Mouse (Mus musculus) heart, postnatal 4 days (tissue): ENCODE results near the gene Rapgef1. TPM values are rescaled to one million over a fixed set of nuclear protein-coding genes. Genes with fewer than 3 reads are reported as not detected.
"Not testable (repeated sequence)": the region's sequence is repeated elsewhere in the genome, so short reads cannot be mapped to it uniquely, and the experiment has no call there.

Experiments
- DNase-seq: peaks from one replicate; pipeline ENCODE4 v3.0.0; 2021
- total RNA-seq, 2 experiments: library from RNA; stranded (reverse); gene quantifications; 2 replicates each; pipeline ENCODE4 v1.2.3; 2021

Gene Rapgef1
- total RNA-seq, 2 experiments from 2014 or later = 96.3 to 98.4 TPM

DNA sequence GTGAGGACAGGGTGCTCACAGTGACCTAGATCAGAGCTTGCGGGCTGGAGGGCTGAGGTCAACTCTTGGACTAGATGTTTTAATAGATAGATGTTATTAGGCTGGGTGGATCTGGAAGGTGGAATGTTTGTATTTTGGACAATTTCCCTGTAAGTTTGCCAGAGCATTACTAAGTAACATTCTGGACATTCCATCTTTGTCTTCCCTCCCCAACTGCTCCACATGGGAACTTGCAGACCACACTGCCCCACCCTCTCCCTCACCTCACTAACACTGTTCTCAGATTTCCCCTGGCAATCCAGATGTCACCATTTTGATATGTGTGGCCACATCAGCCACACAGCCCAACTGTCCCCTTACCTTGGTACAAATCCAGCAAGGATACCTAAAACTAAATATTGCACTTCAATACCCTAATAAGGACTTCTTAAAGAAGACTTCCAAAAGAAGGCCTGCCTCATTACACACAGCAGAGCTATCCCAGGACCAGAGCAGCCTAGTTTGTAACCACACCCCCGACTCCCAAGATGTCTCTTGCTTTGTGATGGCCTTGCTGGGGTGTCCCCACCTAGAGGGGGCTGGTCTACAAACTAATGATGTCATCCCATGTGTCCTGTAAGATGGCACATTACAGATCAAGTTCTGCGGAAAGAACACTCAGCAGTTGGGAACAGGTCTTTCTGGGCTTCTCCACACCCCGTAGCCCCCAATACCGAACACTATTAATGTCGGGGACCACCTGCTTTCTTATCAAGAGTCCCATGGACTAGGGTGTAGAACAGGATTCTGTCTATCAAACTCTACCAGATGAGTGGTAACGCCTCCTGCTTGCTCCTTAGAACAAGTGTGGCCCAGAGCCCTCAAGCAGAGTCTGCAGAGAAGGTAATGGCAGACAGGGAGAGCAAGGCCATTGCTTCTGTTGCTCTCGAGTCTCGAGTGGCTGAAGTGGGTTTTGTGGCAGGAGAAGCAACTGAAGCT is 83.9 kb downstream of the Rapgef1 start:
- no peak for DNase-seq

DNA sequence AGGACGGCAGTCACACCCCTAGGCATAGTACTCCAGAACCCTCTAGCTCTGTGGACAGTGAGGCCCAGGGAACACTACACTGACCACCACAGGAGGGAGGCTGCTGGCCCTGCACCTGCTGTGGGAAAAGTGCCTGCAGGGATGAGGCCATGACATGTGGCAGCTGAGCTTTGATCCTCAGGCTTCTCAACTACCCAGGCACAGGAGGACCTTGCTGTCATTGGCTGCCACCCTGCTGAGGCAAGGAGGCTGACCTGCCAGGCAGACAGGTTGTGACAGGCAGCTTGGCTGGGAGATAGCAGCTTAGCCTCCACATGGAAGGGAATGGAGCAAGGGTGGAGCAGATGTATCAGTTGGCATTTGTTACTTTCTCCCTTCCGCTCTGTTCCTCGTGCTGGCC is 86.0 kb downstream of the Rapgef1 start:
- no peak for DNase-seq

DNA sequence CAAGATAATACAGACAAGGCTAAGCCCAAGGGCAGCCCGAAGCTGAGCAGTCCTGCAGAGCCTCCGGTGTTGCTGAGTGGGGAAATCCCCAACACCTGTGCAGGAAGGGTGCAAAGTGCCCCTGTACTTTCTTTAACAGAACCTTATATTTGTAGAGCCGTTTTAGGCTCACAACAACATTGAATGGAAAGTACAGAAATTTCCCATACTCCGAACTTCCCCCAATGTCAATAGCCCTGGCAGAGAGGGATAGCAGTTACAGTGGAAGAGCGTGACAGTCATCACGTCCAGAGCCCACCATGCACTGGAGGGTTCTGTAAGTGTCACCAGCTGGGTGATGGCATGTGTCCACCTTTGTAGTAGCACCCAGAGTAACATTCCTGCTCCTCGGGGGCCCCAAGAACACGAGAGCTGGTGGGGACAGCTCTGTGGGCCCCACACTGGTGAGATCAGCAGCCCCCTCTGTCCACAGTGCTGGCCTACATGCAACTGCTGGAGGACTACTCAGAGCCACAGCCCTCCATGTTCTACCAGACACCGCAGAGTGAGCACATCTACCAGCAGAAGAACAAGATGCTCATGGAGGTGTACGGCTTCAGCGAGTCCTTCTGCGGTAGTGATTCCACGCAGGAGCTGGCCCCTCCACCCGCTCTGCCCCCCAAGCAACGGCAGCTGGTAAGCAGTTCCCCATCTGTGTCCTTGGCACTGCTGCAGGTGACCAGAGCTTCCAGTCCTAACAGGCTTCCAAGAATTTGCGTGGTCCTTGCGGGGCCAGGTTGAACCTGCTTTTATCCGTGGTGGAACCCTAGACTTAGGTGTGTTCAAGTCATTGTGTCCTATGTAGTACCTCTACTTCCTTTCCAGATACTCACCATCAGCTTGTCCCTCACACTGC is 87.5 kb downstream of the Rapgef1 start:
- no peak for DNase-seq

DNA sequence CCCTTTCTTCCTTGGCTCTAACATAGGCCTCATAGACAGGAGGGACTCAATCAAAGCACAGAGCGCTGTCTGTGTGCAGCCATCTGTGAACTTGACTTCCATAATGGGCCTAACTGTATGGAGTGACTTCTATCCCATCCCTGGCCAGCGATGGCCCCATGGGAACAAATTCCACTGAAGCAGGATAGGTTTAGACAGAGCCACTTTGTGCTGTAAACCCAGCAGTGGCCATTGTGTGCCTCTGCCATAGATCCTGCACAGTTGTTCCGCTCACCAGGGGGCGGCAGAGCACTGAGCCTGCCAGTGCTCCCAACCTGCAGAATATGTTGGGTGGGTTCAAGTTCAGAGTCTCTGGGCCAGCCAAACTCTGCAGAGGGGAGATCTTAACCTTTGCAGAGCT is 88.2 kb downstream of the Rapgef1 start:
- DNase-seq = peak; percentile 33

DNA sequence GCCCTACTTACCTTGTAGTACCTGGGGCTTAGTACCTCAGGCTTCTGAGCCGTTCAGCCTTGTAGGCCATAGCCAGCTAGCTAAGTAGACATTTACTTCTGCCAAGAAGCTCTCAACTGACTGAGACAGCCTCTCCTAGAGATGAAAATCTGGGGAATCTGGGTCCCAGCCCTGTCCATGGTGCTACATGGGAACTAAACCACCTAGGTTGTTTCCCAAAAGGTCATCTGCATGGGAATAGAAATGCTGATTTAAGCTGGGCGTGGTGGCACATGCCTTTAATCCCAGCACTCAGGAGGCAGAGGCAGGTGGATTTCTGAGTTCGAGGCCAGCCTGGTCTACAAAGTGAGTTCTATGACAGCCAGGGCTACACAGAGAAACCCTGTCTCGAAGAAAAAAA is 88.7 kb downstream of the Rapgef1 start:
- not testable (repeated sequence) for DNase-seq

DNA sequence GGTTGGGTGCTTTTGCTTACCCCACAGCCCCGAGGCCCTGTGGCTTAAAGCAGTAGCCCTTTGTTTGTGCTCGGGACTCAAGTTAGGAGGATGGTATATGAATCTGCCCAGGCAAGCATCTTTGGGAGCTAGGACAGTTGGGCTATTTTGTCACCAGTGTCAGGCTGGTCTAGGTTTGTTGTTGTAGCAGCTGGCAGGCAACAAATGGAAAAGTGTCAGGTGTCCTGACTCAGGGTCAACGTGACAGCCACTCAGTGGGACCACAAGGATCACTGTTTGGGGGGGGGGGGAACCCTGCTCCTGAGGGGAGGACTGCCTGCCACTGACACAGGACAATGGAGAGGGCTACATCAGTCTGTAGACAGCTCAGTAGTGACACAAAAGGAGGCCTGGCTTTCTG is 91.5 kb downstream of the Rapgef1 start:
- no peak for DNase-seq

DNA sequence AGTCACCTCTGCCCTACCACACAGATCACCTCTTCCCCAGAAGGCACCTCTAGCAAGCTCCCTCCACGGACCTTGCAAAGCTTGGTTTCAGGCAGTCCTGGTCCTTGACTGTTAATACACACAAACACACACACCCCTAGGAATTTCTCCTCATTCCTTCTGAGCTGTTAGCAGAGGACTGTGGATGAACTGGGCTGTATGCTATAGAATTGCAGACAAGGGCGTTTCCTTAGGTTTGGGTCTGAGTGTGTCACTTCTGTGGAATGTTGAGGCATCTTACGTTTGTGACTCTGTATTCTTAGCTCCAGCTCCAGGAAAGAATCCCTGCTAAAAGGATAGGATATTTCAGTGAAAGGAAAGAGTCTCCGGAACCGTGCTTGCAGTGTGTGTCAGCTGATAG is 92.4 kb downstream of the Rapgef1 start:
- no peak for DNase-seq

DNA sequence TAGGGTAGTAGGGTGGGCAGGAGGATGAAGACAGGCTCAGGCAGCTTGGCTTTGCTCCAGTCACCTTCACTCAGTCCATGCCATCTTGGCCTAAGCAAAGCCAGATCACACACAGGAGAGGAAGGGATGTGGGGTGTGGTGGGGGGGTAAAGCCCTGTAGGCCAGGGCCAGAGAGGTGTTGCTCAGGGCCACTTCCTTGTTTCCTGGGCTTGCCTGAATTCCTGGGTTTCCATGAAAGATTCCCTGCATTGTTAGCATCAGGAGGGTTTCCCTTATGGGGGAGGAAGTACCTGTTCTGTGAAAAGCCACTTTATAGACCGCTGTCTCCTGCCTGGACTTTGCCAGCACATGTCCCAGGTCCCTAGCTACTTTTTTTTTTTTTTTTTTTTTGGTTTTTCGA is 94.0 kb downstream of the Rapgef1 start:
- no peak for DNase-seq

DNA sequence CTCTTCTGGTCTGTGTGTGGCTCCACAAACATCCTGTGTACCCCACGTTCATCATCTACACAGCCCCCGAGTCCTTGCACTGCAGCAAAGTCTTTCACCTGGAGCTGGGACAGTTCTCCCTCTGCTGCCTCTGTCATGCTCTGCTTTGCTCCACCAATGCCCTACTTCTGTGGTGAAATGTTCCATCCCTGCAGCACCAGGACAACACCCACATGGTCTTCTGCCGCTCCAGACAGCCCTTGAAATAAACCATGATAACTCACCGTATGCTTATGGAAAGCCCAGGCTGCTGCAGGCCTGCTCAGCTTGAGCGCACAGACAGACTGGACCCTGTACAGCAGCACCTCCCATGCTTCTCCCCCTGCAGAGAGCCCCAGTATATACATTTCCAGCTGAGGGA is 94.6 kb downstream of the Rapgef1 start:
- DNase-seq = no peak

DNA sequence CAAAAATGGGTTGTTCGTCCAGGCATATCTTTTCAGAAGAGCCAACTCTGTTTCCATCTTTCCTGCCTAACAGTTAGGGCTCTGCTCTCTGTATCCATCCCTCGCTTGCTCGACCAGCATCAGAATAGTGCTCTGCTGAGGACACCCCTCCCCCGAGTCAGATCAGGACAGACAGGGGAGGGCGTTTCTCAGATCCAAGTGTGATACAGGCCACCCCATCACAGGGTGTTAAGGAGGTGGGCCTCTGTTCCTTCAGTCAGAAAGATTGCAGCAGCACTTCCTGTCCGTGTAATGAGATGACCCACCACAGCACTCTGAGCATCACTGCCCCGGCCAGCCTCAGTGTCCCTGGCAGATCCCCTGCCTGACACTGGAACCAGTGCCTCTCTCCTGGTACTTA is 96.6 kb downstream of the Rapgef1 start:
- DNase-seq = no peak

DNA sequence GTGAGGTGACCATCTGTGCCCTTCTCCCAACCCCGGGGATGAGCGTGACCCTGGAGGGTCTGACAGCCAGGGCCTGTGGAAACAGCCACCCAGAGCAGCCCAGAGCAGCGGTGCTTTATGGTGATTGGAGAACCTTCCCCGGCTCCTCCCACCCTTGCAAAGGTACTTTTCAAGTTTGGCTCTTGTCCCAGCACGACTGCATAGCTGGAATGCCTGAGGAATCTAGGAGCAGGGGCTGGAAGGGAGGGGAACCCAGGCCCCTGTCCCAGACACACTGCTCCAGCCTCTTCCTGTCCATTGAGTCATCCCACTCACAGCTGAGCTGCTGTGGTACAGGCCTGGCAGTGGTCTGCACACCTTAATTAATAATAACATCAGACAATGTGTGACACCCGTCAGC is 97.2 kb downstream of the Rapgef1 start:
- DNase-seq = peak; percentile 76

DNA sequence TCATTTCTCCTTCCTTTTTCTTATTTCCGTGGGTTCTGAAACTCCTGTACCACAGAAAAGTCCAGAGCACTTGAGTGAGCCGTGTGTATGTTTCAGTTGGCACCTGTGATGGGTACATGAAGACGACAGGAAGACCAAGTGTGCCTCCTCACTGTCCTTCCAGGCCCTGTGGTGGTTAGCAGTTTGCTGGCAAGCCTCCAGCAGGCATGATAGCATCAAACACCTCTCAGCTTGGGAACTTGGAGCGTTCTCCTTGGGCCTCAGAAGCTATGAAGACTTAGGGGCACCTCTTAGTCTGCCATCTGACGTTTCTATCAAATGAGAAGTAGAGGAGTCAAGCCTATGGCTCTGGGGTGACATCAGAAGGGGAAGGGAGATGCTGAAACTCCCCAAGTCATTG is 99.1 kb downstream of the Rapgef1 start:
- DNase-seq = no peak

DNA sequence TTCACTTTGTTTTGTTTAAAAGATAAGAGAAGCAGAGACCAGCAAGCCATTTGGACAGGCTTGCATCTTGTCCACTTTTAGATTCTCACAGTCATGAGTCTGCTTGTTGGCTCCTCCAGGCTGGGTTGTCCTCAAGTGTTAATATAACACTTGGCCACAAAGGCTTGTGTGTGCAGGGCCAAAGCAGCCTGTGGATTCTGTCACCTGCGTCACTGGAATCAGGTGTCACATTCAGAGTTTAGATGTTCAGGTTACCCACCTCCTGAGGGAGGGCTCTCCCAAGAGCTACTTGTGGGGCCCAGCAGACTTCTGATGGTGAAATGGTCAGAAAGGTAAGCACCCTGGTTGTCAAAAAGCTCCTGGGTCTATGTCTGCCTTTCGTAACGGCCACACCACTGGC is 103.6 kb downstream of the Rapgef1 start:
- DNase-seq = no peak

DNA sequence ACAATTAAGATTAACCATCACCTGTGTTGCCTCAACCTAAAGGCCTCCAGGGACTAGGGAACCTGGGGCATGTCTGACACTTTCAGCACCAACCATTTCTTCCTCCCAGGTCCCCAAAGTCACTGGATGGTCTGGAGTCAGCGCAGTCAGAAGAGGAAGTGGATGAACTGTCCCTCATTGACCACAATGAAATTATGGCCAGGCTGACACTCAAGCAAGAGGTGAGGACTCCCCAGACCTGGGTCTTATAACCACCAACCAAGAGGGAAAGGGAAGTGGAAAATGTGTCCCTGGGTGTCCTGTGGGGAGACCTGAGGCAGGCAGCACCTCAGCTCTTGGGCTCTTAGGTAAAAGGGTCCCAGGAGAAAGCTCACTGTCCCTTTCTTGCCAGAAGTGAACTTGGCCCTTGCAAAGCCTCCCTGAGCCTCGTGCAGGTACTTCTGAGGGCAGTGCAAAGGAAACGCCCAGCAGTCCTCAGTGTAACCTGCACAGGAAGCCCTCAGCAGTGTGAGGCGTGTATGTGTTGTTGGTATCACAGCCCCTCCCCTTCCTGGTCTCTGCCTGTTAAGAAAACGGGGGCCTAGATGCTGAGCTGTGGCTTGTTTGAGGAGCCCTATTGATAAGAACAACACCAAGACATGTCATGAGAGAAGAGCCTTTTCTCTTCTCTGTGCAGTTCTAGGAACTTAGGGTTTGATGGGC is 105.3 kb downstream of the Rapgef1 start:
- no peak for DNase-seq

DNA sequence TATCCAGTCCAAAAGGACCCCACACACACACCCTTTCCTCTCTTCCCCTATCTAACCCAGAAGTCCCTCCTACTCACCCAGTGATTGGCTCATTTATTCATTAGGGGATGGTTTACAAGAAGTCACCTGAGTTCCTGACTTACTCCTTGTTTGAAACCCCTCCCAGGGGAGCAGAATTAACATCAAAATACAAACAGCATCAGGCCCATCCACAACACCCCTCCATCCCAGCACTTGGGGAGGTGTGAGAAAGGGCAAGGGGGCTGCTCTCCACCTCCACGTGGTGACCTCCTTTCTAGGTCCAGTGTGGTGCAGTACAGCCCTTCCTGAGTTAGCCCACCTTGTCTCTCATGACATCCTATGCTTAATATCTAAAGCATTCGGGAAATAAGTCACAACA is 110.0 kb downstream of the Rapgef1 start:
- no peak for DNase-seq

DNA sequence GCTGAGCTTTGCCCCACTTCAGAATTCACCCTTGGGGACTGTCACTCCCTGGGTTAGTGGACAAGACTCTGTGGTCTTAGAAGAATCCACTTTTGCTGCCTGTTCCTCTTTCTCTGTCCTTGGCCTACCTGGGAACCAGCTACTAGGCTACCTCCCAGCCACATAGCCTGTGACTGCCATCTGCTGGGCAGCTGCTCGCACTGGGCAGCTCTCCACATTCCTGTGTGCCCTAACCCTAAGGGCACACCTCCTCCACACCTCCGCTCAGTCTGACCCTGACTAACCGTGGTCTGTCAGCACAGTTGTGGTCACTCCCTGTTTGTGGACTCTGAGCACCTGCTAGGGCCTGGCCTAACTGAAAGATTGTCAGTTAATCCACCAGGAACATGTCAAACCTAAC is 112.0 kb downstream of the Rapgef1 start:
- DNase-seq = peak; percentile 57

DNA sequence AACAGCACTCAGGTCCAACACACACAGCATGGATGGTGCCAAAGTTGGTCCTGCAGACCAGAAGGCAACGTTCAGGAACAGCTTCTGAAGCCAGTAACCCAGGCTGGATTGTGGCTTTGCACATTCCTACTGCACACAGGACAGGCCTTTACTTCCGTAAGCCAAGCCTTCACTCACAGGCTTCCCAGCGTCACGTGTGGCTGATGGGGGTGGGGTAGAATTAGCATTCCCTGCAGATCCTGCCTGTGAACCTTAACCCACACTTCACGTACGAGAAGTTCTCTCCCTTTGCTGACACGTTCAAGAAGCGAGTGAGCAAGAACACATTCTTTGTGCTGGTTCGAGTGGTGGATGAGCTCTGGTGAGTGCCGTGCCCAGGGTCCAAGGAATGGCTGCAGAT is 113.0 kb downstream of the Rapgef1 start:
- DNase-seq = no peak

DNA sequence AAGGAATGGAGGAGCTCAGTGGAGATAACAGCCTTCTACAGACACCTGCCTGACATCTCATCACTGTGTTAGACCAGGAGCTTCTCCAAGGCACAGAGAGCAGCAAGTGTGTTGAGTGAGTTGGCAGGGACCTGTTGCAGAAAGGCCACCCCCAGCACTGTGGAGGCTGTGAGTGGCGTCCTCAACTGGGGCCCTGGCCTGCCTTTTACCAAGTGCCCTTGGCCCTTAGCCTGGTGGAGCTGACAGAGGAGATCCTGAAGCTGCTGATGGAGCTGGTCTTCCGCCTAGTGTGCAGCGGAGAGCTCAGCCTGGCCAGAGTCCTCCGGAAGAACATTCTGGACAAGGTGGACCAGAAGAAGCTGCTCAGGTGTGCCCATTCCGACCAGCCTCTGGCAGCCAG is 113.8 kb downstream of the Rapgef1 start:
- DNase-seq = no peak

DNA sequence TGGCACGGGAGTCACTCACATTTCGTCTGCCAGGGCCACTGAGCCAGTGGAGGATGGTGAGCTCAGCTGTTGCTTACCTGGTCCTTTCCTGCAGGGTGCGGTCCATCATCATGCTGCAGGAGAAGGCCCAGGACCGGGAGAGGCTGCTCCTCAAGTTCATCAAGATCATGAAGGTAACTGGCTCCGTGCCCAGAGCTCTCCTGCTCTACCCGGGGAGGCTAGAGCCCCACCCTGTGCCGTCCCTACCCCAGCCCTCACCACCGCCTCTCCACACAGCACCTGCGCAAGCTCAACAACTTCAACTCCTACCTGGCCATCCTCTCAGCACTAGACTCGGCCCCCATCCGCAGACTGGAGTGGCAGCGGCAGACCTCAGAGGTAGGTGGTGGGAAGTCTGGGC is 116.2 kb downstream of the Rapgef1 start:
- no peak for DNase-seq

DNA sequence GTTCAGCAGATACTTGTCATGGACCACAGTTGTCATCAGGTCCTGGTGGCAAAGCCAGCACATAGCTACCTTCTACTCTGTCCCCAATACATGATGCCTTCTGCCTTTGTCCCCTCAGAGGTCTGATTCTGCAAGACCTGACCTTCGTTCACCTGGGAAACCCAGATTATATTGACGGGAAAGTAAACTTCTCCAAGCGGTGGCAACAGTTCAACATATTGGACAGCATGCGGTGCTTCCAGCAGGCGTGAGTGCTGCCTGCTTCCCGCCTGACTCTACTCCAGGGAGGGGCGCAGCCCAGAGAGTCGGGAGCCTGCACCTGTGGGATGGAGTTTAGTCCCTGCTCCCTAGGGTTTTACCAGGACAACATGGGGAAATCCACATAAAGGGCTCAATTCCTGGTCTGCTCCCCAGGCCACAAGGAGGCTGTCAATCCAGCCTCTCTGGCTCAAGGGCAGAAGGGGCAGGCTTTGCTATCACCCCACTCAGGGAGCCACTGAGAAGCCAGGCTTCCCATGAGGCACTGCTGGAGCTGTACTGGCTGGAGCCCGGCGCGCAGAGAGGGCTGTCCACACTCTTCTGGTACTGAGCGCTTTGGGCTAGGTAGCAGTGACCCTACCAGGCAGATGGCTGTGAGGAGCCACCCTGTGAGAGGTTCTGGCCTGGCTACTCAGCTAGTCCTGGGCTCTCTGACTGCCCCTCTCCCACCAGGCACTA is 117.8 kb downstream of the Rapgef1 start:
- peak; percentile 49 for DNase-seq

DNA sequence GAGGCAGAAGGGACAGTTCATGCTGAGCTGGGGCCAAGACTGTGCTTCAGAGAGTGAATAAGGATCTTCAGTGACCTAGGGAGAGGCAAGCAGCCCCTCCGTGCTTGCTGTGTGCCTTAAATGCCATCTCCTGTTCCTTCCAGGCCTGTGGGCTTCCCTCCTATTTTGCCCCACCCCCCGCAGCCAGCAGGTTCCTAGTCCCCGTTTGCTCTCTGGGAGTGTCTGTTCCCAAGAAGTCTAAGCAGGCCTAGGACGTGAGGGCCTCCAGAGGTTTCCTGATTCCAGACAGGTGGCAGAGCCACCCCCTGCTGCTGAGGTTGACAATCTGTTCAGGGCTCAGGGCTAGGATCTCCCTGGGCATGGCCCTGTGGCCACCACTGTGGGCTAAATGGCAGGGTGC is 119.3 kb downstream of the Rapgef1 start:
- DNase-seq = no peak

DNA sequence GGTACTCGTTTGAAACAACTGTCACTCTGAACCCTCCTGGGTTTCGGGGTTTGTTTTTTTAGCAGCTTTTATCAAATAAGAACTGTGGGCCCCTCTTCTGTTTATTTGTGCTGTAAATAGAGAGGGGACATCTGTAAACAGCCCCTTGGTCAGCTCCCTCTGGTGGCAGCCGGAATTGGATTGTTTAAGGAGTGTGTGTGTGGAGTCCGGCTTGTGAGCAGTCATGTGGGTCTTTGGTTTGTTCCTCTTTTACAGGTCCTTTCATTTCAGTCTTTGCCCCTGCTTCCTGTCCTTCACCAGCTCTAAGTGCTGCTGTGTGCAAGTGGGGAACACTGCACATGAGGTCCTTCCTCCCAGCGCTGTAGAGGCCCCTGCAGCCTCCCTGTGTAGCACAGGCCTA is 119.8 kb downstream of the Rapgef1 start:
- no peak for DNase-seq
